Mouse (Mus musculus) CD4-positive naive resting alpha-beta T cell, adult 57 days (primary cell): ENCODE data around the gene Ccdc32. TPM values are rescaled to one million over a fixed set of nuclear protein-coding genes. Genes with fewer than 3 reads are reported as not detected.

Experiments
- total RNA-seq: library from RNA; stranded (reverse); gene quantifications from one replicate; pipeline ENCODE4 v1.2.4, GENCODE M21; 2023

Gene Ccdc32
- total RNA-seq, result 12.6 TPM

DNA sequence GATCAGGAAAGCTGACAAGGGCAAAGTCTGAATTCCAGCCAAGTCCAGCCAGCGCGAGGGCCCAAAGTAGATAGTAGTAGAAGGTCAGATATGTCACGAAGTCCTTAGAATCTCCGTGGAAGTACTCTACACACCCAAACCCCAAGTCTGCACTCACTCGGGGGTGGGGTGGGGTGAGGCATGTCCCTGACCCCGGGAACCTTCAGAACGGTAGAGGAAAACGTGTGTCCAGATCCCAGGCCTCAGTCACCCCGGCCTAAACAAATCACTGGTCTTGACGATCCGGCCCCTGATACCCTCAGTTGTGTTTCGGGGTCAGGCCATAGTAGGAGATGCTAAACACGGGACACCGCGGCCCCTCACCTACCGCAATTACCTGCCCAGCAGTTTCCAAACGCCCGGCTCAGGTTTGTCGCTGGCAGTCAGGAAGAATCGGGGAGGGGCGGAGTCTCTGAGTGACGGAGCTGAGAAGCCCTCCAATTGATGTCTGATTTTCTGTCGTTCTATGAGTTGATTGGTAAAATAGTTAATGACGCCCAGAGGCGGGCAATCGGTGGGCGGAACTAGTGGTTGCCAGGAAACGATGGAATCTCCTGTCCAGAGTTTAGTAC, at the start of gene Ccdc32:
Ccdc32 (minus strand) TSS at position 453 of the 611 bp plus-strand sequence.

DNA sequence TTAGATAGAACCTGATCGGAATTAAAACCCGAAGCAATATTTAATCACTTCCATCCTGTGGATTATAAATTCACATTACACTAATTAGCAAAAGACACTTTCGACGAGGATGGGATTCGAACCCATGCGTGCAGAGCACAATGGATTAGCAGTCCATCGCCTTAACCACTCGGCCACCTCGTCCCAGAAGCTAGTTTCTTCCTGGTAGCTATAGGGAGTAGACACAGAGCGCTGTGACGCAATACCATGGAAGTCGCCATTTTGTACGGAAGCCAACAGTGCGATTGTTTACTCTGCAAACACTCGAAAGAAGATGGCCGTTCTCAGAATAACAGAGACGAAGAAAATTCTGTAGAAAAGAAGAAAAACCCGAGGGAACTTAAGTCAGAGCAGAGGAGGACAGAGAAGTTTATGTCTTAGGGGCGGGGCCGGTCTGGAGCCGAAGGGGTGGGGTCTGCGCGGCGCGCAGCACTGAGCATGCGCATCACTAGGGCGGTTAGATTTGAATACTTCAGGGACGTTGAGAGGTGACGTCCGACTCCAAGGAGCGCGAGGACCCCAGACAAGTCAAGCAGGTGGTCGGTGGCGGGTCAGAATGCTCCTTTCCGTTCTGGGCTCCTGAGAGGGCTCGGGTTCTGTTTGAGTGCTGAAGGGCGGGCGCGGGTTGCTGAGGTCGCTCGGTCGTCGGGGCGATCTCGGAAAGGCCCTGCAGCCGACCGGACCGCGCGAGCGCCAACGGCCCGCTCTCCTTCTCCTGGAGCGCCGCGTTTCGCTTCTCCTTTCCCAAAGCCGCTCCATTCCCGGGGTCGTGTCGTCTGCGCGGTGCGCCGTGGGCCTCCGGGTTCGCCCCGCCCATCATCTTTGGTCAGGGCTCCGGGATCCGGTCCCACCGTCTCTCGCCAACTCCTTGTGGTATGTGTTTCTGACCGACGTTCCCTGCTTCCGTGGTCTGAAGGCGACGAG, 17.7 kb upstream of the Ccdc32 start, which contains the start of gene Knl1:
Knl1 (plus strand) TSS at position 471 of the 963 bp plus-strand sequence.

DNA sequence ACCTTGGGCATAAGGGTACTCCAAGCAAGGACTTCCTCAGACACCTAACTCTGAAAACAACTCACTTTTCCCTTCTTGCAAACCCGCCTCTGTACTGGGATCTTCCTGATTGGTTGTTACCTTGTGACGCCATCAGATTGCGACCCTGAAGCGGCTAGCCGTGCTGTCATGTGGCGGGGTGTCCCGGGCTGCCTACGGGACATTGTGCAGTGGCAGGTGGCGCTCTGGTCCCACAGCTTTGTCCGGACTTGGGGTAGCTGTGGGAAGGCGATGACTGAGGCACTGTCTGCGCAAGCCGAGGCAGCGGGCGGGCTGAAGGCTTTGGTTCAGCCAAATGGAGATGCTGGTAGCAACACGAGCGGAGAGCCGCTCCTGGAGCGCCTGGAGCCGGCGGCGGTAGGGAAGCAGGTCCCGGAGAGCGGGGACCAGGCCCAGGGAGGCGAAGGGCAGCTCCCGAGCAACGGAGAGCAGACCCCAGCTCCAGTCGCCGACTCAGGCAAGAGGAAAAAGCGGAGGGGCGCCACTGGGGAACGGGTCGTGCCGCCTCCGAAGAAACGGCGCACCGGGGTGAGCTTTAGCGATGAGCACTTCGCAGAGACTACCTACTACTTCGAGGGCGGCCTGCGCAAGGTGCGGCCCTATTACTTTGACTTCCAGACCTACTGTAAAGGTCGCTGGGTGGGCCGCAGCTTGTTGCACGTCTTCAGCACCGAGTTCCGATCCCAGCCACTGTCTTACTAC, 5.6 kb upstream of the Ccdc32 start, which contains the start of gene Rpusd2:
Rpusd2 (plus strand) TSS at position 135 of the 741 bp plus-strand sequence.

Other genes starting within 250 kb of the Ccdc32 start
- not detected for gene Disp2, start 249.7 kb downstream of the Ccdc32 start, total RNA-seq
- 5.9 TPM for gene Knstrn, start 215.4 kb downstream of the Ccdc32 start, total RNA-seq
- gene Ivd, start 167.4 kb downstream of the Ccdc32 start, total RNA-seq, result 76.7 TPM
- 36.4 TPM for gene Bahd1, start 129.0 kb downstream of the Ccdc32 start, total RNA-seq
- 3.8 TPM for gene Chst14, start 102.9 kb downstream of the Ccdc32 start, total RNA-seq
- gene Rpusd2, start 5.4 kb upstream of the Ccdc32 start, total RNA-seq, result 12.7 TPM
- gene Knl1, start 17.7 kb upstream of the Ccdc32 start, total RNA-seq, result 1.2 TPM
- gene Rad51, start 83.4 kb upstream of the Ccdc32 start, total RNA-seq, result 1.1 TPM
- gene Rmdn3, start 127.6 kb upstream of the Ccdc32 start, total RNA-seq, result 23.4 TPM
- gene Gchfr, start 138.4 kb upstream of the Ccdc32 start, total RNA-seq, result not detected
- gene Gm14137, start 145.1 kb upstream of the Ccdc32 start, total RNA-seq, result 0.30 TPM
- gene Zfyve19, start 179.2 kb upstream of the Ccdc32 start, total RNA-seq, result 32.5 TPM
- 22.2 TPM for gene Dnajc17, start 179.4 kb upstream of the Ccdc32 start, total RNA-seq
- gene Ppp1r14d, start 200.5 kb upstream of the Ccdc32 start, total RNA-seq, result not detected
- gene Spint1, start 208.0 kb upstream of the Ccdc32 start, total RNA-seq, result 0.53 TPM
- not detected for gene Rhov, start 241.9 kb upstream of the Ccdc32 start, total RNA-seq